Mouse (Mus musculus): ENCODE results near the gene Insc. TPM values are rescaled to one million over a fixed set of nuclear protein-coding genes. Genes with fewer than 3 reads are reported as not detected.

Gene Insc
- total and polyA plus RNA-seq, 2 experiments from 2014 or later, result 1.8 to 2.2 TPM

- Histone ChIP-seq H3K27me3 (ENCODE audit: insufficient read depth, low read length) (no peaks in the 10 kb centered on the region), H3K4me3 (ENCODE audit: low read depth, low read length) (no peak overlapping the region), H3K9ac (no peak overlapping the region), H3K4me2 (ENCODE audit: low read depth) (no peak overlapping the region), H3K9me3 (ENCODE audit: low read length) (no peaks in the 10 kb centered on the region), H3K36me3 (ENCODE audit: insufficient read depth) (no peaks in the 10 kb centered on the region), H3K27ac (ENCODE audit: low read depth, low read length) (no peak overlapping the region), H3K4me1 (ENCODE audit: insufficient read depth) (no peaks in the 10 kb centered on the region)
- no peak for ATAC-seq
- no peak for DNase-seq
- no peak for TF ChIP-seq CTCF (IDR thresholded peaks at IDR 0.05; ENCODE audit: low read depth)
- 72% methylated on average over 2 of the region's 2 CpGs for WGBS
Observed at GRCm38 (mm10) chr7:114775856-114776255, 32.4 kb downstream of the Insc start.

GRCm38 (mm10) chr7:114778156-114778770, 34.8 kb downstream of the Insc start:
- Histone ChIP-seq H3K9me3 (ENCODE audit: low read length) (no peaks in the 10 kb centered on the region), H3K36me3 (ENCODE audit: insufficient read depth) (no peaks in the 10 kb centered on the region), H3K4me1 (ENCODE audit: insufficient read depth) (no peaks in the 10 kb centered on the region), H3K4me3 (ENCODE audit: low read depth, low read length) (no peak overlapping the region), H3K27ac (ENCODE audit: low read depth, low read length) (no peak overlapping the region), H3K9ac (no peak overlapping the region), H3K4me2 (ENCODE audit: low read depth) (no peak overlapping the region), H3K27me3 (ENCODE audit: insufficient read depth, low read length) (no peaks in the 10 kb centered on the region)
- no peak for TF ChIP-seq CTCF (IDR thresholded peaks at IDR 0.05; ENCODE audit: low read depth)
- no peak for ATAC-seq
- WGBS, result 81% methylated on average over 7 of the region's 7 CpGs
- no peak for DNase-seq

- no peaks in the 10 kb centered on the region for H3K9me3 ChIP-seq (ENCODE audit: low read length)
- no peaks in the 10 kb centered on the region for H3K36me3 ChIP-seq (ENCODE audit: insufficient read depth)
- H3K4me1 ChIP-seq (ENCODE audit: insufficient read depth), result no peaks in the 10 kb centered on the region
- ATAC-seq (no peak), DNase-seq (no peak)
- no peak overlapping the region for H3K4me3 ChIP-seq (ENCODE audit: low read depth, low read length)
- no peak overlapping the region for H3K27ac ChIP-seq (ENCODE audit: low read depth, low read length)
- no peak for TF ChIP-seq CTCF (IDR thresholded peaks at IDR 0.05; ENCODE audit: low read depth)
- WGBS, result 66% methylated on average over 8 of the region's 8 CpGs
- no peaks in the 10 kb centered on the region for H3K27me3 ChIP-seq (ENCODE audit: insufficient read depth, low read length)
- no peak overlapping the region for H3K9ac ChIP-seq
- no peak overlapping the region for H3K4me2 ChIP-seq (ENCODE audit: low read depth)
Observed at GRCm38 (mm10) chr7:114779056-114779660, 35.7 kb downstream of the Insc start.

GRCm38 (mm10) chr7:114783291-114783690, 39.8 kb downstream of the Insc start:
- no peak for TF ChIP-seq CTCF (IDR thresholded peaks at IDR 0.05; ENCODE audit: low read depth)
- Histone ChIP-seq H3K27me3 (ENCODE audit: insufficient read depth, low read length) (no peaks in the 10 kb centered on the region), H3K27ac (ENCODE audit: low read depth, low read length) (no peak overlapping the region), H3K9me3 (ENCODE audit: low read length) (no peaks in the 10 kb centered on the region), H3K4me3 (ENCODE audit: low read depth, low read length) (no peak overlapping the region), H3K4me1 (ENCODE audit: insufficient read depth) (no peaks in the 10 kb centered on the region), H3K4me2 (ENCODE audit: low read depth) (no peak overlapping the region), H3K36me3 (ENCODE audit: insufficient read depth) (no peaks in the 10 kb centered on the region), H3K9ac (no peak overlapping the region)
- WGBS, result 83% methylated on average over 3 of the region's 3 CpGs
- DNase-seq (no peak), ATAC-seq (no peak)

GRCm38 (mm10) chr7:114791087-114791486, 47.6 kb downstream of the Insc start:
- H3K9me3 ChIP-seq (ENCODE audit: low read length), result no peaks in the 10 kb centered on the region
- H3K36me3 ChIP-seq (ENCODE audit: insufficient read depth), result no peaks in the 10 kb centered on the region
- no peaks in the 10 kb centered on the region for H3K27me3 ChIP-seq (ENCODE audit: insufficient read depth, low read length)
- ATAC-seq (no peak), DNase-seq (no peak)
- H3K27ac ChIP-seq (ENCODE audit: low read depth, low read length), result no peak overlapping the region
- no peaks in the 10 kb centered on the region for H3K4me1 ChIP-seq (ENCODE audit: insufficient read depth)
- H3K9ac ChIP-seq, result no peak overlapping the region
- no peak overlapping the region for H3K4me2 ChIP-seq (ENCODE audit: low read depth)
- 92% methylated on average over 10 of the region's 10 CpGs for WGBS
- H3K4me3 ChIP-seq (ENCODE audit: low read depth, low read length), result no peak overlapping the region
- no peak for TF ChIP-seq CTCF (IDR thresholded peaks at IDR 0.05; ENCODE audit: low read depth)

- Histone ChIP-seq H3K27me3 (ENCODE audit: insufficient read depth, low read length) (no peaks in the 10 kb centered on the region), H3K4me2 (ENCODE audit: low read depth) (no peak overlapping the region), H3K9ac (no peak overlapping the region), H3K4me3 (ENCODE audit: low read depth, low read length) (no peak overlapping the region), H3K4me1 (ENCODE audit: insufficient read depth) (no peaks in the 10 kb centered on the region), H3K27ac (ENCODE audit: low read depth, low read length) (no peak overlapping the region), H3K9me3 (ENCODE audit: low read length) (no peaks in the 10 kb centered on the region), H3K36me3 (ENCODE audit: insufficient read depth) (no peaks in the 10 kb centered on the region)
- no peak for DNase-seq
- no peak for ATAC-seq
- 91% methylated on average over 6 of the region's 6 CpGs for WGBS
- TF ChIP-seq CTCF (IDR thresholded peaks at IDR 0.05; ENCODE audit: low read depth), result no peak
Observed at GRCm38 (mm10) chr7:114792026-114792425, 48.5 kb downstream of the Insc start.

- ATAC-seq (no peak), DNase-seq (no peak)
- Histone ChIP-seq H3K4me3 (ENCODE audit: low read depth, low read length) (no peak overlapping the region), H3K27ac (ENCODE audit: low read depth, low read length) (no peak overlapping the region), H3K36me3 (ENCODE audit: insufficient read depth) (no peaks in the 10 kb centered on the region), H3K4me1 (ENCODE audit: insufficient read depth) (no peaks in the 10 kb centered on the region), H3K4me2 (ENCODE audit: low read depth) (no peak overlapping the region), H3K9me3 (ENCODE audit: low read length) (no peaks in the 10 kb centered on the region), H3K9ac (no peak overlapping the region), H3K27me3 (ENCODE audit: insufficient read depth, low read length) (no peaks in the 10 kb centered on the region)
- 91% methylated on average over 2 of the region's 2 CpGs for WGBS
- no peak for TF ChIP-seq CTCF (IDR thresholded peaks at IDR 0.05; ENCODE audit: low read depth)
Observed at GRCm38 (mm10) chr7:114794400-114794799, 50.9 kb downstream of the Insc start.

Measured in forebrain, postnatal 0 days (tissue).